Mouse (Mus musculus): Measurements from ENCODE around the gene Dpysl4. TPM values are rescaled to one million over a fixed set of nuclear protein-coding genes. Genes with fewer than 3 reads are reported as not detected.

Dpysl4 gene
- polyA plus RNA-seq, 1 experiment from 2014 or later: not detected

DNA sequence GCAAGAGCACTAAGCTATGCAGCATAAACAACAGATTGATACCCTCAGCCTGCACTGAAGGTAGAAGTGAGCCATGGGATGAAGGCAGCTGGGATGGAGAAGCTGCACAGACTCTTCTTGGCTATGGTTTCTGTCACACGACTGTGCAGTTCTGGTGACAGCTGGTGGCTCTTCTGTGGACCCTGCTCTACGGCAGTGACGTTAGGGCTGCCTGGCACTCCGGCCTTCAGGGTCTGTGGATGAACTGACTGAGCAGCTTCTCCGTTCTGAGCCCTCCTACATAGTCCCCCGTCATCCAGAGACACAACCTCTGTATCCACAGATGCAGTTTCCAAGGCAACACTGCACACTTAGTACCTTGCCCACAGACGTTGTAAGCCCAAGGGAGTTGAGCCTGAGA, 40.7 kb downstream of the Dpysl4 start:
- no peak for TF ChIP-seq CTCF (IDR thresholded peaks at IDR 0.05)
- in situ Hi-C loops (cut with MboI; ENCODE audit: low pct_unique_long_range_greater_than_20kb): loop anchor here (10.0 kb wide), 1 partner anchor 348 kb away; no protein-coding TSS in a partner anchor
- H3K27me3 ChIP-seq: peaks cover under 1% of the 10 kb centered on the region
- CTCF ChIA-PET: no interaction called here
- no peak for ATAC-seq
- DNase-seq (ENCODE audit: low read depth, low spot score): no peak
- POLR2A ChIA-PET: no interaction called here

DNA sequence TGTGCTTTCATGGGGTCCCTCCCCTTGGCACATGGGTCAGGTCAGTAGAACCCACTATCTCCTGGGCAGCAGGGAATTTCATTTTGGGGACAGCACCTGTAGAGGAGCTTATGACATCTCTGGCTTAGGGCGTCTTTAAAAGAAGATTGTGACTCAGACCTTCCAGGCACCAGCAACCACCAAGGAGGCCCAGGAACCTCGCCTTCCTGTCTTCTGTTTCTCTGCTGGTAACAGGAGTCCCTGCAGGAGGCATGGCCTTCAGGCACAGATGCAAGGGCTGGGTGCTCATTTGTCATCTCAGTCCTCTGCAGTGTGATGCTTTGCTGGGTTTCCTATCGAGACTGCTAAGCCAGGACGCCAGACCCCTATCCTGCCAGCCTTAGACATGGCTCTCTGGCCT, 43.2 kb downstream of the Dpysl4 start:
- H3K27me3 ChIP-seq: peaks cover 2% of the 10 kb centered on the region
- no peak for DNase-seq (ENCODE audit: low read depth, low spot score)
- no peak for TF ChIP-seq CTCF (IDR thresholded peaks at IDR 0.05)
- no peak for ATAC-seq
- in situ Hi-C loops (cut with MboI; ENCODE audit: low pct_unique_long_range_greater_than_20kb): loop anchor here (10.0 kb wide), 1 partner anchor 346 kb away; no protein-coding TSS in a partner anchor
- ChIA-PET CTCF (interaction anchor here (2.0 kb wide), 1 partner anchor 9 kb away, joined by 7 read pairs; no protein-coding TSS in a partner anchor), POLR2A (no interaction called here)

DNA sequence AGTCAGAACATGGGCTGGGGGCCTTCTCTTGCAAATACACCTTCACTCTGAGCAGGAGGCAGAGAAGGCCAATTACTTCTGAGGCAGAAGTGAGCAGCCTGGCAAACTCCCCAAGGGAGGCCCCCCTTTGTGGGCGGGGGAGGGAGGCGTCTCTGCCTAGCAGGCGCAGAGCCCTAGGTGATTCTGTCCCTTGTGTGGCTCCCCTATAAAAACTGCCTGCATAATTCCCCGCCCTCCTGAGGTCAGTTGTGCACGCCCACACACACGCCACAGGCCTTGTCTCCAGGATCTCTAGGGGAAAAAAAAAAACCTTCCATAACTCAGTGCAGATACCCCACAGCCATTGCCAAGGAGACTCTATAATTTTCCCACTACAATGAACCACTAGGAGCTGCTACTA, 44.6 kb downstream of the Dpysl4 start:
- DNase-seq (ENCODE audit: low read depth, low spot score) (no peak), ATAC-seq (no peak)
- peaks cover 5% of the 10 kb centered on the region for H3K27me3 ChIP-seq
- in situ Hi-C loops (cut with MboI; ENCODE audit: low pct_unique_long_range_greater_than_20kb): no loop called here
- ChIA-PET POLR2A (no interaction called here), CTCF (no interaction called here)
- TF ChIP-seq CTCF (IDR thresholded peaks at IDR 0.05): no peak

DNA sequence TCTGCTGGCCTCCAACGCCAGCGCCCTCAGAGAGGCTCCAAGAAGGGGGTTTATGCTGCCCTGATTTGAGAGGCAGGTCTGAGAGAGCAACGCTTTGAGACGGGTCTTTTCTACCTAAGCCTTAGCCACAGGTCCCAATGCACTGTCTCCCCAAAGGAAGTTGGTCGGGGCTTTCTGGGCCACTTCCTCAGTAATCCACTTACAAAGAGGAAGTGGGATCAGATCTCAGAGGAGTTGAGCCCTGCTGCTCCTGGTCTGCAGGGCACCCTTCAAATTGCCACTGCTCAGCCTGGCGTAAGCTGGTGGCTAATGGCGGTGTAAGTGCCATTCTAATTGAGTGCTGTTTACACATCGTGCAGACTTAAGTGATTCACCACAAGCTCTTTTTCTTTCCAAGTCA, 45.7 kb downstream of the Dpysl4 start:
- peaks cover 15% of the 10 kb centered on the region for H3K27me3 ChIP-seq
- TF ChIP-seq CTCF (IDR thresholded peaks at IDR 0.05): no peak
- CTCF ChIA-PET: interaction anchor here (1.5 kb wide), 1 partner anchor 12 kb away, joined by 5 read pairs; no protein-coding TSS in a partner anchor
- POLR2A ChIA-PET: no interaction called here
- ATAC-seq (no peak), DNase-seq (ENCODE audit: low read depth, low spot score) (no peak)
- in situ Hi-C loops (cut with MboI; ENCODE audit: low pct_unique_long_range_greater_than_20kb): no loop called here

DNA sequence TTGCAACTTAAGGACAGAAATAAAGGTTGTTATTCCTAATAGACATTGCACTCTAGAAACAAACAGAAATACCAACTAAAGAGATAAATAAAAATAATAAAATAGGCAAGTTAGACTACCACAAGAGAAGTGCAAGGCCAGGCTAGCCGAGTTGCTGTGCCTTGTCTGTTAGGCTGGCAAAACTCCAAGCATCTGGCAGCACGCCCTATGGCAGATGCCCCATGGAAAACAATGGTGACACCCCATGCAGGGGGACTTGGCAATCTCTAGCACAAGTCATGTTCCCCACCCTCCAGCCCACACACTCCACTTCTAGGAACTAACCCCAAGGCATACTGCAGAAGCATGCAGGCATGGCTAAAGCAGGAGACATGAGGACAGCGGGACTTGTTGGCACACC, 47.6 kb downstream of the Dpysl4 start:
- ATAC-seq: no peak
- in situ Hi-C loops (cut with MboI; ENCODE audit: low pct_unique_long_range_greater_than_20kb): no loop called here
- TF ChIP-seq CTCF (IDR thresholded peaks at IDR 0.05): no peak
- peaks cover 23% of the 10 kb centered on the region for H3K27me3 ChIP-seq
- POLR2A ChIA-PET: no interaction called here
- DNase-seq (ENCODE audit: low read depth, low spot score): no peak
- CTCF ChIA-PET: no interaction called here

- in situ Hi-C loops (cut with MboI; ENCODE audit: low pct_unique_long_range_greater_than_20kb): no loop called here
- POLR2A ChIA-PET: no interaction called here
- ATAC-seq (no peak), DNase-seq (ENCODE audit: low read depth, low spot score) (no peak)
- no peak for TF ChIP-seq CTCF (IDR thresholded peaks at IDR 0.05)
- H3K27me3 ChIP-seq: peaks cover 28% of the 10 kb centered on the region
- CTCF ChIA-PET: no interaction called here
Observed at GRCm38 (mm10) chr7:139135236-139135635, 49.4 kb downstream of the Dpysl4 start.

DNA sequence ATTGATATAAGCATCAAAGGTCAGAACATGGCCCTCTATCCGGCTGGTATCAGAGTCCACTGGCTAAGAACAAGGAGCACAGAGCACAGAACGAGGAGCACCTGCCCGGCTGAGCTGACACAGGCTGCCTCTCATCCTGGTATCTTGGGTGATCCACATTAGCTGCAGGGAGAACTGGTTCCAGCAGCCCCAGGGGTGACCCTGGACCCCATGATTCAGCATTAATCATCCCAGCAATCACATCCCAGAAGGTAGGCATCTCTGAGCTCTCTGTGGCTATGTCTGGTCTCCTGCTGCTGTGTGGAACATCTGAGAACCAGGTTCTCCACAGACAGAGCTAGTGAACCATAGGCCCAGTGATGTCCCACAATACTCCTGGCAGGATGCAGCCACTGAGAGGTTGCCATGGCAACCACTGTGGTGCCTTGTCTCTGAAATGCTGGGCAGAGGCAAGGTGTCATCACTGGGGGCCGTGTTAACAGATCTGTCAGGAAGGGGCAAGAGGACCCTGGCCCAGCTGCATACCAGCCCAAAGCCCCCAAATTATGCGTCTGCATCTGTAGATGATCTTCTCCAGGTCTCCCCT, 51.2 kb downstream of the Dpysl4 start:
- peaks cover 32% of the 10 kb centered on the region for H3K27me3 ChIP-seq
- ATAC-seq: no peak
- in situ Hi-C loops (cut with MboI; ENCODE audit: low pct_unique_long_range_greater_than_20kb): no loop called here
- DNase-seq (ENCODE audit: low read depth, low spot score): no peak
- TF ChIP-seq CTCF (IDR thresholded peaks at IDR 0.05): no peak
- ChIA-PET CTCF (no interaction called here), POLR2A (no interaction called here)

- ATAC-seq: no peak
- in situ Hi-C loops (cut with MboI; ENCODE audit: low pct_unique_long_range_greater_than_20kb): no loop called here
- DNase-seq (ENCODE audit: low read depth, low spot score): no peak
- no peak for TF ChIP-seq CTCF (IDR thresholded peaks at IDR 0.05)
- CTCF ChIA-PET: no interaction called here
- POLR2A ChIA-PET: no interaction called here
- peaks cover 32% of the 10 kb centered on the region for H3K27me3 ChIP-seq
Observed at GRCm38 (mm10) chr7:139139921-139140461, 54.2 kb downstream of the Dpysl4 start.

DNA sequence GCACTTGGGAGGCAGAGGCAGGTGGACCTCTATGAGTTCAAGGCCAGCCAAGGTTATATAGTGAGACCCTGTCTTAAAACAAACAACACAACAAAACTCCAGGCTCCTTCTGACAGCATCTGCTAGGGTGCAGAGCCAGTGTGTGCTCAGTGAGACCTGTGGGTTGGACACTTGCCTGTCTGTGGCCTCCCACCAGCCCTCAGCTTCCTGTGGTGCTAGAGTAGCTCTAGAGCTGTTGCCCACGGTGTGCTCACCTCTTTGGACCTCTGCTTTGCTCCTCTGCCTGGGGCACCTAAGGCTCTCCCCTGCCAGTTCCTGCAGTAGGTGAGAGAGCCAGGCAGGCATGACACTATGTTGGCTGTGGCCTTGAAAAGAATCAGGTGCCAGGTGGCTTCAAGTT, 58.0 kb downstream of the Dpysl4 start:
- DNase-seq (ENCODE audit: low read depth, low spot score): no peak
- POLR2A ChIA-PET: no interaction called here
- ATAC-seq: no peak
- H3K27me3 ChIP-seq: peaks cover 21% of the 10 kb centered on the region
- TF ChIP-seq CTCF (IDR thresholded peaks at IDR 0.05): no peak
- CTCF ChIA-PET: no interaction called here
- in situ Hi-C loops (cut with MboI; ENCODE audit: low pct_unique_long_range_greater_than_20kb): no loop called here

DNA sequence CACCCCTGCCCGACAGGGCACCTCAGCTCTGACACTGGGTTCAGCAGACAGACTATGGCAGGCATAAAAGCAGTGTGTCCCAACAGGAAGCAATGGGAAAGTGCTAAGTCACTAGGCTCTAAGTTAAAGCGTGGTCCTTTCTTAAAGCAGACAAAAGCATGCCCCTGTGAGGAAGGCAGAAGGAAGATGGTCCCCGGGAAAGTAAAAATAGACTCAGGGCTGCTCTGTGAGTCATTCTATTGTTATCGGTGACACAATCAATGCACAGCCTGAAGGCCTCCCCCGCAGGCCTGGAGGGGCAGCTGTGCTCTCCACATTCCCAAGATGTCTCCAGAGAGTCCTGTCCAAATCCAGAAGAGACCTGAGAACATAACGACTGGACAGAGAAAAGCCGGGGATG, 60.1 kb downstream of the Dpysl4 start:
- ChIA-PET CTCF (no interaction called here), POLR2A (no interaction called here)
- in situ Hi-C loops (cut with MboI; ENCODE audit: low pct_unique_long_range_greater_than_20kb): no loop called here

DNA sequence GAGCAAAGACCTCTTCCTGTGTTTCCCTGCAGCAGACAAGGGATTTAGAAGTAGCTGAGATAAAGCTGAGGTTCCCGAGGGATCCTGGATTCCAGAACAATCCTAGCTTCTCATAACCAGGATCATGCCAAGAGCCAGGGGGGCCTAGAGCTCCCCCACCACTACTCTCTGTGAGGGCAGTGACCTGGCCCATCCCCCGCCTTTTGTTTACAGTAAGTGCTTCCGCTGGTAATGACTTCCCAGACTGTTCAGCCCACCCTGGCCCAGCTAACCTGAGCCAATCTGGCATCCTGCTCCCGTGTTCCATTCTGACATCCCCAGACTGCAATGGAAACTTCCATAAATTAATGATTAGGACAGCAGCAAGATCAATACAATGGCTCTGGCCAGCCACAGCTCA, 61.6 kb downstream of the Dpysl4 start:
- no peak for TF ChIP-seq CTCF (IDR thresholded peaks at IDR 0.05)
- in situ Hi-C loops (cut with MboI; ENCODE audit: low pct_unique_long_range_greater_than_20kb): no loop called here
- no peak for DNase-seq (ENCODE audit: low read depth, low spot score)
- ATAC-seq: no peak
- POLR2A ChIA-PET: no interaction called here
- CTCF ChIA-PET: no interaction called here
- H3K27me3 ChIP-seq: peaks cover 16% of the 10 kb centered on the region

More for the DNA sequence above, 60.1 kb downstream of the Dpysl4 start:
- TF ChIP-seq CTCF (IDR thresholded peaks at IDR 0.05): no peak
- ATAC-seq (no peak), DNase-seq (ENCODE audit: low read depth, low spot score) (no peak)
- peaks cover 16% of the 10 kb centered on the region for H3K27me3 ChIP-seq

DNA sequence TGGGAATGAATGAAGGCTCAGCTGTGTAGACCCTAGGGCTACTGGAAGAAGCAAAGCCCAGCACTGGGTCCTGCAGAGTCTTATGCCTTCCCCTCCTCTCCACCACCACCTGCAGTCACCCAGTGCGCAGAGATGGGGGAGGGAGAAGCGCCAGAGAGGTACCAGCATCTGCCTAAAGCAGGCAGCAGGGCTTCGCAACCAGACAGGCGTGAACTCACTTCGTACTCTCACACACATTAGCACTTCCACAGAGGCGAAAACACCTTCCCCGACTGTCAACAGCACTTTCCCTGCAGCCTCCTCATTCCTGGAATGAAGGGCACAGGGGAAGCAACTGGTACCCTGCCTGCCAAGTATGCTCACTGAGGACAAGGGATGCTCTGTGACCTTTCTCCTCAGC, 63.6 kb downstream of the Dpysl4 start:
- POLR2A ChIA-PET: no interaction called here
- DNase-seq (ENCODE audit: low read depth, low spot score) (no peak), ATAC-seq (no peak)
- H3K27me3 ChIP-seq: peaks cover 22% of the 10 kb centered on the region
- CTCF ChIA-PET: no interaction called here
- in situ Hi-C loops (cut with MboI; ENCODE audit: low pct_unique_long_range_greater_than_20kb): no loop called here
- TF ChIP-seq CTCF (IDR thresholded peaks at IDR 0.05): no peak

Measured in Patski (cell line).